Mouse (Mus musculus) kidney, adult 2 months (tissue): ENCODE data around the gene Nhlh2. TPM values are rescaled to one million over a fixed set of nuclear protein-coding genes. Genes with fewer than 3 reads are reported as not detected.

Source experiments
- DNase-seq: peaks from one replicate; pipeline ENCODE4 v3.0.0; 2021
- H3K27ac ChIP-seq: fragments of 200-500 bp; 2 replicates; pipeline ENCODE4 v1.5.1; 2012; ENCODE audit warnings: low read depth, low read length, control low read depth, inconsistent platforms; ENCODE audit not compliant: insufficient read depth
- H3K27me3 ChIP-seq: fragments of 200-500 bp; replicated peaks from 2 replicates; pipeline ENCODE4 v1.6.1; 2012; ENCODE audit warnings: mild to moderate bottlenecking, moderate library complexity, low read length, inconsistent platforms; ENCODE audit not compliant: control insufficient read depth, insufficient read depth
- H3K36me3 ChIP-seq: fragments of 200-500 bp; 2 replicates; pipeline ENCODE4 v1.6.1; 2012; ENCODE audit warnings: mild to moderate bottlenecking, moderate library complexity, low read length, inconsistent platforms; ENCODE audit not compliant: control insufficient read depth, insufficient read depth
- H3K4me1 ChIP-seq: fragments of 200-500 bp; 2 replicates; pipeline ENCODE4 v1.6.1; 2011; ENCODE audit warnings: low read length; ENCODE audit not compliant: control insufficient read depth, insufficient read depth
- H3K4me3 ChIP-seq: fragments of 200-500 bp; 2 replicates; pipeline ENCODE4 v1.5.1; 2011; ENCODE audit warnings: mild to moderate bottlenecking, low read depth, low read length, control low read depth; ENCODE audit not compliant: insufficient read depth
- CTCF ChIP-seq: fragments of 200-500 bp; conservative IDR thresholded peaks from 2 replicates; pipeline ENCODE4 v1.5.1; 2011; ENCODE audit warnings: low read depth, mild to moderate bottlenecking, control low read depth, low read length, moderate library complexity, mixed read lengths; ENCODE audit not compliant: insufficient read depth, insufficient read length
- POLR2A ChIP-seq: fragments of 200-500 bp; IDR thresholded peaks from one replicate; pipeline ENCODE4 v1.6.1; 2011; ENCODE audit warnings: low read depth, low read length, control low read depth
- WGBS: fragments of 180-500 bp; shearing (Covaris S2); methylation state at CpG from one replicate; pipeline ENCODE4 v1.1.7; 2018; 5-methylcytosine and 5-hydroxymethylcytosine counted together
- polyA plus RNA-seq: library from polyadenylated mRNA; depleted of rRNA; stranded (reverse); fragments of >200 nt; gene quantifications from 2 replicates; pipeline ENCODE4 v1.2.3, GENCODE M21; 2012

Nhlh2 gene
- polyA plus RNA-seq, 1 experiment: not detected

- H3K27ac ChIP-seq: no peak overlapping the region
- H3K4me1 ChIP-seq: no peaks in the 10 kb centered on the region
- no peak overlapping the region for H3K4me3 ChIP-seq
- H3K36me3 ChIP-seq: no peaks in the 10 kb centered on the region
- 44% methylated on average over 4 of the region's 4 CpGs for WGBS
- no peaks in the 10 kb centered on the region for H3K27me3 ChIP-seq
- no peak for TF ChIP-seq POLR2A
- no peak for DNase-seq
These were observed 26.0 kb upstream of the Nhlh2 start for GRCm38 (mm10) chr3:101983917-101984316.

GRCm38 (mm10) chr3:101985634-101986033 lies 24.2 kb upstream of the Nhlh2 start:
- Histone ChIP-seq H3K4me1 (no peaks in the 10 kb centered on the region), H3K27ac (no peak overlapping the region), H3K27me3 (no peaks in the 10 kb centered on the region), H3K4me3 (no peak overlapping the region), H3K36me3 (no peaks in the 10 kb centered on the region)
- TF ChIP-seq POLR2A (no peak), CTCF (no peak)
- no peak for DNase-seq
- WGBS: 49% methylated on average over 8 of the region's 8 CpGs

- Histone ChIP-seq H3K4me1 (no peaks in the 10 kb centered on the region), H3K36me3 (no peaks in the 10 kb centered on the region), H3K4me3 (no peak overlapping the region), H3K27ac (no peak overlapping the region), H3K27me3 (no peaks in the 10 kb centered on the region)
- DNase-seq: no peak
- 54% methylated on average over 3 of the region's 3 CpGs for WGBS
- TF ChIP-seq POLR2A (no peak), CTCF (no peak)
These were observed 19.7 kb upstream of the Nhlh2 start for GRCm38 (mm10) chr3:101990136-101990535.

- WGBS: 59% methylated on average over 6 of the region's 6 CpGs
- Histone ChIP-seq H3K36me3 (no peaks in the 10 kb centered on the region), H3K27ac (no peak overlapping the region), H3K4me1 (no peaks in the 10 kb centered on the region), H3K4me3 (no peak overlapping the region), H3K27me3 (no peaks in the 10 kb centered on the region)
- no peak for DNase-seq
- no peak for TF ChIP-seq POLR2A
- TF ChIP-seq CTCF: no peak
These were observed 18.8 kb upstream of the Nhlh2 start for GRCm38 (mm10) chr3:101990995-101991516.

- WGBS: 96% methylated on average over 3 of the region's 3 CpGs
- H3K4me1 ChIP-seq: no peaks in the 10 kb centered on the region
- H3K27ac ChIP-seq: no peak overlapping the region
- no peak for TF ChIP-seq POLR2A
- no peak for TF ChIP-seq CTCF
- no peak for DNase-seq
- no peaks in the 10 kb centered on the region for H3K36me3 ChIP-seq
- no peak overlapping the region for H3K4me3 ChIP-seq
- H3K27me3 ChIP-seq: no peaks in the 10 kb centered on the region
These were observed 12.0 kb upstream of the Nhlh2 start for GRCm38 (mm10) chr3:101997851-101998250.

- H3K4me3 ChIP-seq: no peak overlapping the region
- peaks cover 6% of the 10 kb centered on the region for H3K27me3 ChIP-seq
- no peak for DNase-seq
These were observed 923 bp downstream of the Nhlh2 start for GRCm38 (mm10) chr3:102010681-102011317.

GRCm38 (mm10) chr3:102011318-102012075 lies 1.6 kb downstream of the Nhlh2 start:
- Histone ChIP-seq H3K4me1 (no peaks in the 10 kb centered on the region), H3K27ac (no peak overlapping the region), H3K27me3 (peaks cover 6% of the 10 kb centered on the region), H3K4me3 (no peak overlapping the region), H3K36me3 (no peaks in the 10 kb centered on the region)
- TF ChIP-seq CTCF: no peak
- no peak for TF ChIP-seq POLR2A
- WGBS: 3% methylated on average over 48 of the region's 48 CpGs
- no peak for DNase-seq

More at GRCm38 (mm10) chr3:102010681-102011317, 923 bp downstream of the Nhlh2 start:
- 7% methylated on average over 24 of the region's 24 CpGs for WGBS
- Histone ChIP-seq H3K4me1 (no peaks in the 10 kb centered on the region), H3K36me3 (no peaks in the 10 kb centered on the region), H3K27ac (no peak overlapping the region)
- TF ChIP-seq POLR2A (no peak), CTCF (no peak)
